Mouse (Mus musculus): ENCODE results near the gene Col2a1. TPM values are rescaled to one million over a fixed set of nuclear protein-coding genes. Genes with fewer than 3 reads are reported as not detected.

The Col2a1 gene
- total and polyA plus RNA-seq, 2 experiments from 2014 or later: 0.18 to 0.38 TPM

DNA sequence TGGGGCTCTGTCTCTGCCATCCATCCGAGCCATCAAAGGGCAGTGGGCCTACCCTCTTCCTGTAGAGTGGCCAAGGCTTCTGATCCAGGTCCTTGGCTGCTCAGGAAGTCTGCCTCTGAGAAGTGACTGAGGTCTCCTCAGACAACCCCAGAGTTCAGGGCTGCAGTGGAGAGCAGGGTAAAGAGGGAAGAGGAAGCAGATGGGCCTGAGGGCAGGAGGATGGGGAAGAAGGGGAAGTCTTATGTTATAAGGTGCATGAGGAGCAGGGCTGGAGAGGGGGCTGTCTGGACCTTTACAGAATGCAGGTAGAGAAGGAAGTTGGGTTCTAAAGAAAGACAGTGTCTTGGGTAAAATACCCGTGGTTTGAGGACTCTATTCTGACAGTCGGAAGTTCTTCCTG is 54.8 kb downstream of the Col2a1 start:
- H3K4me3 ChIP-seq (ENCODE audit: low read depth, low read length): no peak overlapping the region
- TF ChIP-seq CTCF (IDR thresholded peaks at IDR 0.05; ENCODE audit: low read depth) (no peak), EP300 (IDR thresholded peaks at IDR 0.05; ENCODE audit: low read depth) (no peak)
- H3K4me2 ChIP-seq (ENCODE audit: low read depth, low read length): no peak overlapping the region
- no peak overlapping the region for H3K27ac ChIP-seq (ENCODE audit: low read depth)
- no peaks in the 10 kb centered on the region for H3K9me3 ChIP-seq (replicated peaks; ENCODE audit: control insufficient read depth, low read length)
- no peaks in the 10 kb centered on the region for H3K4me1 ChIP-seq (ENCODE audit: control insufficient read depth, insufficient read depth)
- WGBS: 64% methylated on average over 3 of the region's 3 CpGs
- ATAC-seq (ENCODE audit: insufficient read depth, low read depth) (no peak), DNase-seq (ENCODE audit: low spot score) (no peak)
- H3K36me3 ChIP-seq (replicated peaks; ENCODE audit: control insufficient read depth, insufficient read depth, low read length): no peaks in the 10 kb centered on the region
- H3K27me3 ChIP-seq (ENCODE audit: control insufficient read depth, insufficient read depth, low read length): peaks cover 19% of the 10 kb centered on the region; the same call in 1 of the 2 replicates
- no peak overlapping the region for H3K9ac ChIP-seq (replicated peaks; ENCODE audit: low read depth, low read length)

DNA sequence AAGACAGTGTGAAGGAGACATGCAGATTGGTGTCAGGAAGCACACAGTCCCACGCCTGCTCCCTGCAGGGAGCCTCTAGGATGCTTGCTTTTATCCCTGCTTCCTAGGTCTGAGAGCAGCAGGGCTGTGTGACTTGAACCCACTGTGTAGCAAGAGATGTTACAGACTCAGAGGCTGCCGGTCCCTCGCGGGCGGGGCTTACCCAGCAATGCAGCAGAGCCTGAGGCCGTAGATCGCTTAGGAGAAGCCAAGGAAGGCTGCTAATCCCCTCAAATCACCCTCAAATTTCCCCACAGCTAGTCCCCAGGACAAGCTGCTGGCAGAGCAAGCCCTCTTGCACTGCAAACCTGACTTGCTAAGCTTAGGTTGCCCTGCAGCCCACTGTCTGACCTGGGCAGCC is 55.8 kb downstream of the Col2a1 start:
- no peak overlapping the region for H3K9ac ChIP-seq (replicated peaks; ENCODE audit: low read depth, low read length)

DNA sequence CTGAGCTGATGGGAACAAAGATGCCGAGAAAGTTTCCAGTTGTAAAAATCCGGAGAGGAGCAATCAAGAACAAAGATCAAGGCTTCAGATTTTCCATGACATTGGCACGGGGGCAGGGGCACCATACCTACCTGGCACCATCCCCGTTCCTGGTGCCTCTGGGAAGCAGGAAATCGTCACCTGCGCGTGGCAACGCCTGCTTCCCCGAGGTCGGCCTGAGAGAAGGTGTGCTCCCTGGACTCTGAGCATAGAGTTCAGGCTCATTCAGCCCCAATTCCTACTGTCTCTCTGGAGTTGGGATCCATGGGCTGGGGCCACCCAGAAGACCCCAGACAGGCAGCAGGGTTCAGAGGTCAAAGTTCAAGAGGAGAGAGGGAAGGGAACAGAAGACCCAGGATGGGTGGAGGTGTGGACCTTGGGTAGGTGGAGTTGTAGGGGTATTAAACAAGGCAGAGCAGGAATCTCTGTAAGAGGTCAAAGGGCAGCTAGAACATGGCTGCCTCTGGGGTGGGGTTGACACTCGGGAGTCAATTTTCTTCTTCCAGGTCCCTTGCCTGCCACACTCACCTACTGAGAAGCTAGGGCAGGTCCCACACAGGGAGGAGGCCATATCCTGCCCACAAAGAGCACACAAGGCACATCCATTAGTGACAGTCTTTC is 58.7 kb downstream of the Col2a1 start:
- no peak overlapping the region for H3K4me3 ChIP-seq (ENCODE audit: low read depth, low read length)
- ATAC-seq (ENCODE audit: insufficient read depth, low read depth) (no peak), DNase-seq (ENCODE audit: low spot score) (no peak)
- H3K9ac ChIP-seq (replicated peaks; ENCODE audit: low read depth, low read length): no peak overlapping the region
- 0 out of 2 replicates have a peak, but pooled peaks cover 14% of the 10 kb centered on the region for H3K27me3 ChIP-seq (ENCODE audit: control insufficient read depth, insufficient read depth, low read length)
- H3K27ac ChIP-seq (ENCODE audit: low read depth): no peak overlapping the region
- TF ChIP-seq CTCF (IDR thresholded peaks at IDR 0.05; ENCODE audit: low read depth): no peak
- no peak for TF ChIP-seq EP300 (IDR thresholded peaks at IDR 0.05; ENCODE audit: low read depth)
- 72% methylated on average over 11 of the region's 11 CpGs for WGBS
- no peaks in the 10 kb centered on the region for H3K4me1 ChIP-seq (ENCODE audit: control insufficient read depth, insufficient read depth)
- H3K4me2 ChIP-seq (ENCODE audit: low read depth, low read length): no peak overlapping the region
- H3K9me3 ChIP-seq (replicated peaks; ENCODE audit: control insufficient read depth, low read length): no peaks in the 10 kb centered on the region
- no peaks in the 10 kb centered on the region for H3K36me3 ChIP-seq (replicated peaks; ENCODE audit: control insufficient read depth, insufficient read depth, low read length)

More for the DNA sequence above, 55.8 kb downstream of the Col2a1 start:
- DNase-seq (ENCODE audit: low spot score): no peak
- no peaks in the 10 kb centered on the region for H3K9me3 ChIP-seq (replicated peaks; ENCODE audit: control insufficient read depth, low read length)
- H3K4me3 ChIP-seq (ENCODE audit: low read depth, low read length): no peak overlapping the region
- H3K4me2 ChIP-seq (ENCODE audit: low read depth, low read length): no peak overlapping the region
- no peak for ATAC-seq (ENCODE audit: insufficient read depth, low read depth)
- no peak overlapping the region for H3K27ac ChIP-seq (ENCODE audit: low read depth)
- no peaks in the 10 kb centered on the region for H3K4me1 ChIP-seq (ENCODE audit: control insufficient read depth, insufficient read depth)
- H3K36me3 ChIP-seq (replicated peaks; ENCODE audit: control insufficient read depth, insufficient read depth, low read length): no peaks in the 10 kb centered on the region
- TF ChIP-seq EP300 (IDR thresholded peaks at IDR 0.05; ENCODE audit: low read depth) (no peak), CTCF (IDR thresholded peaks at IDR 0.05; ENCODE audit: low read depth) (no peak)
- peaks cover 18% of the 10 kb centered on the region; the same call in 1 of the 2 replicates for H3K27me3 ChIP-seq (ENCODE audit: control insufficient read depth, insufficient read depth, low read length)
- 62% methylated on average over 7 of the region's 7 CpGs for WGBS

DNA sequence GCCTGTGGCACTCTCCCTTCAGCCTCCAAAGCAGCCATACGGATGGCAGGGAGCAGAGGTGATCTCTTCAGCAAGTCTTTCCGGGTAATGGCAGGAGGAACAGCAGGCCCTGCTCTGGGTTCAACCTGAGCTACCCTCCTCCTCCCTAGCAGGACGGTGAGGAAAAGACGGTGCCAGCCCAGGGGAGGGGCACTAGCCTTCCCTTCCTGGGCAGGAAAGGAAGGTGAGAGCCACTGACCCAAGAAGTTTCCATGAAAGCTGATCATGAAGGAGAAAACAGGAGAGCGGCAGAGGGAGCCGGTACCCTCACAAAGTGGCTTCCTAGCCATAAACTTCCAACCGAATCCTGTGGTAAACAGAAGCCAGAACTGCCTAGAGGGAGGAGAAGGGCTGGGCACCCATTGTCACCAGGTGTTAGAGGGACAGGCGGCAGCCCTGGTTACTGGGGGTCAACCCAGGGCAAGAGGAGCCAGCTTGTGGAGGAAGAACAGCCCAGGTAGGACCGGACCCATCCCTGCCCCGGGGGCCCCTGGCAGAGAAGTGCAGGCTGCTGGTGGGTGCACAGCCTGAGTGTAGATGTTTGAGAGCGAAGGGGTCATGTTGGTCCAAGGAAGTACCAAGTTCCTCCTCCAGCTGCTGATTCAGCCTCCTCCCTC is 59.4 kb downstream of the Col2a1 start:
- H3K9ac ChIP-seq (replicated peaks; ENCODE audit: low read depth, low read length): no peak overlapping the region
- ATAC-seq (ENCODE audit: insufficient read depth, low read depth): no peak
- H3K27me3 ChIP-seq (ENCODE audit: control insufficient read depth, insufficient read depth, low read length): 0 out of 2 replicates have a peak, but pooled peaks cover 14% of the 10 kb centered on the region
- no peaks in the 10 kb centered on the region for H3K4me1 ChIP-seq (ENCODE audit: control insufficient read depth, insufficient read depth)
- DNase-seq (ENCODE audit: low spot score): no peak
- TF ChIP-seq EP300 (IDR thresholded peaks at IDR 0.05; ENCODE audit: low read depth) (no peak), CTCF (IDR thresholded peaks at IDR 0.05; ENCODE audit: low read depth) (no peak)
- H3K4me3 ChIP-seq (ENCODE audit: low read depth, low read length): no peak overlapping the region
- no peak overlapping the region for H3K27ac ChIP-seq (ENCODE audit: low read depth)
- H3K36me3 ChIP-seq (replicated peaks; ENCODE audit: control insufficient read depth, insufficient read depth, low read length): no peaks in the 10 kb centered on the region
- no peaks in the 10 kb centered on the region for H3K9me3 ChIP-seq (replicated peaks; ENCODE audit: control insufficient read depth, low read length)
- no peak overlapping the region for H3K4me2 ChIP-seq (ENCODE audit: low read depth, low read length)
- 71% methylated on average over 11 of the region's 11 CpGs for WGBS

DNA sequence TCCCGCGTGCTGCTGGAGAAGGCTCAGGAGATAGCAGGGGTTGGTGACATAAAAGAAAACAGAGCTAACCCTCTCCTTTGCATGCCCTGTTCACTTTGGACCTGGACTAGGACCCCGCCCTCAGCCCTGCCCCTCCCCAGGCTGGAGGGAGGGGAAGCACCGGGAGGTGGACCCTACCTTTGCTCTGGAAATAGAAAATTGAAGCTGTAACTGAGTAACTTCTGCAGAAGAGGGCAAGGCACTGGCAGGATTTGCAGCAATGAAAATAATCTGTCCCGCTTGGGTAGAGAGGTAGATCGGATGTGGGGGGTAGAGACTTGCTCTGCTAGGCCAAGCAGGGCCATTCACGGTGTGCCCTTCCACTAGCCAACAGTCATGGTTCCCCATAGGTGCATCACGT is 61.1 kb downstream of the Col2a1 start:
- DNase-seq (ENCODE audit: low spot score) (no peak), ATAC-seq (ENCODE audit: insufficient read depth, low read depth) (no peak)
- no peak overlapping the region for H3K9ac ChIP-seq (replicated peaks; ENCODE audit: low read depth, low read length)
- no peak overlapping the region for H3K4me3 ChIP-seq (ENCODE audit: low read depth, low read length)
- no peak overlapping the region for H3K4me2 ChIP-seq (ENCODE audit: low read depth, low read length)
- H3K36me3 ChIP-seq (replicated peaks; ENCODE audit: control insufficient read depth, insufficient read depth, low read length): no peaks in the 10 kb centered on the region
- no peak for TF ChIP-seq EP300 (IDR thresholded peaks at IDR 0.05; ENCODE audit: low read depth)
- TF ChIP-seq CTCF (IDR thresholded peaks at IDR 0.05; ENCODE audit: low read depth): no peak
- WGBS: 78% methylated on average over 8 of the region's 8 CpGs
- H3K27me3 ChIP-seq (ENCODE audit: control insufficient read depth, insufficient read depth, low read length): 0 out of 2 replicates have a peak, but pooled peaks cover 11% of the 10 kb centered on the region
- H3K9me3 ChIP-seq (replicated peaks; ENCODE audit: control insufficient read depth, low read length): no peaks in the 10 kb centered on the region
- no peak overlapping the region for H3K27ac ChIP-seq (ENCODE audit: low read depth)
- H3K4me1 ChIP-seq (ENCODE audit: control insufficient read depth, insufficient read depth): peaks cover 4% of the 10 kb centered on the region; the same call in 1 of the 2 replicates

Measured in heart, postnatal 0 days (tissue).